Mouse (Mus musculus) neural tube, embryonic 13.5 days (tissue): ENCODE measurements at regions not wholly inside any gene's neighbourhood (a gene's known extent, or its start where the extent isn't known, plus 50 kb on each side); places are given as distances from the start of the nearest gene placed in this dataset.

Experiments
- ATAC-seq: fragments of 200-750 bp; cut with Nextera tagmentation; 2 replicates; pipeline ENCODE4 v1.8.0; 2017; ENCODE audit warnings: low read depth, mild to moderate bottlenecking, moderate TSS enrichment, moderate library complexity
- H3K27ac ChIP-seq: fragments of 300-500 bp; sonication (generic); replicated peaks from 2 replicates; pipeline ENCODE4 v1.5.1; 2015; ENCODE audit warnings: moderate library complexity, mild to moderate bottlenecking, inconsistent platforms
- H3K27me3 ChIP-seq: fragments of 300-500 bp; sonication (generic); 2 replicates; pipeline ENCODE4 v1.6.1; 2015; ENCODE audit warnings: mild to moderate bottlenecking, inconsistent platforms
- H3K36me3 ChIP-seq: fragments of 300-500 bp; sonication (generic); 2 replicates; pipeline ENCODE4 v1.6.1; 2015; ENCODE audit warnings: mild to moderate bottlenecking, inconsistent platforms
- H3K4me1 ChIP-seq: fragments of 300-500 bp; sonication (generic); replicated peaks from 2 replicates; pipeline ENCODE4 v1.6.1; 2015; ENCODE audit warnings: inconsistent platforms
- H3K4me2 ChIP-seq: fragments of 300-500 bp; sonication (generic); 2 replicates; pipeline ENCODE4 v1.6.1; 2015; ENCODE audit warnings: inconsistent platforms, mild to moderate bottlenecking, moderate library complexity
- H3K4me3 ChIP-seq: fragments of 300-500 bp; sonication (generic); 2 replicates; pipeline ENCODE4 v1.5.1; 2015; ENCODE audit warnings: mild to moderate bottlenecking, inconsistent platforms
- H3K9ac ChIP-seq: fragments of 300-500 bp; sonication (generic); 2 replicates; pipeline ENCODE4 v1.6.1; 2015; ENCODE audit warnings: moderate library complexity, mild to moderate bottlenecking, inconsistent platforms
- H3K9me3 ChIP-seq: fragments of 300-500 bp; sonication (generic); 2 replicates; pipeline ENCODE4 v1.6.1; 2016; ENCODE audit warnings: inconsistent platforms
- WGBS: fragments of 180-500 bp; shearing (Covaris S2); methylation state at CpG from one replicate; pipeline ENCODE4 v1.1.7; 2015; 5-methylcytosine and 5-hydroxymethylcytosine counted together

- 93% methylated on average over 2 of the region's 2 CpGs for WGBS
- Histone ChIP-seq H3K4me2 (no peak overlapping the region), H3K4me1 (no peaks in the 10 kb centered on the region)
These were observed 521.8 kb downstream of the Trib2 start for GRCm38 (mm10) chr12:15294898-15295297.

GRCm38 (mm10) chr12:15262165-15262564, 554.6 kb downstream of the Trib2 start:
- no peak overlapping the region for H3K27ac ChIP-seq
- H3K4me3 ChIP-seq = no peak overlapping the region
- no peaks in the 10 kb centered on the region for H3K36me3 ChIP-seq
- WGBS = 95% methylated on average over 1 of the region's 1 CpGs
- H3K4me2 ChIP-seq = no peak overlapping the region
- no peaks in the 10 kb centered on the region for H3K9me3 ChIP-seq
- no peak for ATAC-seq
- H3K27me3 ChIP-seq = no peaks in the 10 kb centered on the region
- H3K9ac ChIP-seq = no peak overlapping the region
- no peaks in the 10 kb centered on the region for H3K4me1 ChIP-seq

More at GRCm38 (mm10) chr12:15294898-15295297, 521.8 kb downstream of the Trib2 start:
- no peak overlapping the region for H3K4me3 ChIP-seq
- H3K9me3 ChIP-seq = no peaks in the 10 kb centered on the region
- ATAC-seq = no peak
- no peak overlapping the region for H3K9ac ChIP-seq
- no peaks in the 10 kb centered on the region for H3K36me3 ChIP-seq
- H3K27me3 ChIP-seq = no peaks in the 10 kb centered on the region
- no peak overlapping the region for H3K27ac ChIP-seq

GRCm38 (mm10) chr12:15261604-15262003, 555.1 kb downstream of the Trib2 start:
- H3K9ac ChIP-seq = no peak overlapping the region
- ATAC-seq = no peak
- no peak overlapping the region for H3K4me2 ChIP-seq
- H3K4me3 ChIP-seq = no peak overlapping the region
- WGBS = 88% methylated on average over 1 of the region's 1 CpGs
- no peaks in the 10 kb centered on the region for H3K27me3 ChIP-seq
- H3K27ac ChIP-seq = no peak overlapping the region
- no peaks in the 10 kb centered on the region for H3K9me3 ChIP-seq
- no peaks in the 10 kb centered on the region for H3K36me3 ChIP-seq
- H3K4me1 ChIP-seq = no peaks in the 10 kb centered on the region

GRCm38 (mm10) chr12:15260907-15261415, 555.8 kb downstream of the Trib2 start:
- H3K4me3 ChIP-seq = no peak overlapping the region
- H3K4me1 ChIP-seq = no peaks in the 10 kb centered on the region
- WGBS = 77% methylated on average over 2 of the region's 2 CpGs
- no peak overlapping the region for H3K9ac ChIP-seq
- no peak for ATAC-seq
- no peaks in the 10 kb centered on the region for H3K9me3 ChIP-seq
- H3K27me3 ChIP-seq = no peaks in the 10 kb centered on the region
- no peak overlapping the region for H3K27ac ChIP-seq
- no peaks in the 10 kb centered on the region for H3K36me3 ChIP-seq
- no peak overlapping the region for H3K4me2 ChIP-seq

- 28% methylated on average over 4 of the region's 4 CpGs for WGBS
- Histone ChIP-seq H3K4me1 (no peaks in the 10 kb centered on the region), H3K36me3 (no peaks in the 10 kb centered on the region), H3K27ac (no peak overlapping the region), H3K27me3 (no peaks in the 10 kb centered on the region), H3K9ac (no peak overlapping the region), H3K4me2 (no peak overlapping the region), H3K9me3 (no peaks in the 10 kb centered on the region), H3K4me3 (no peak overlapping the region)
- no peak for ATAC-seq
These were observed 571.8 kb downstream of the Trib2 start for GRCm38 (mm10) chr12:15244966-15245365.

DNA sequence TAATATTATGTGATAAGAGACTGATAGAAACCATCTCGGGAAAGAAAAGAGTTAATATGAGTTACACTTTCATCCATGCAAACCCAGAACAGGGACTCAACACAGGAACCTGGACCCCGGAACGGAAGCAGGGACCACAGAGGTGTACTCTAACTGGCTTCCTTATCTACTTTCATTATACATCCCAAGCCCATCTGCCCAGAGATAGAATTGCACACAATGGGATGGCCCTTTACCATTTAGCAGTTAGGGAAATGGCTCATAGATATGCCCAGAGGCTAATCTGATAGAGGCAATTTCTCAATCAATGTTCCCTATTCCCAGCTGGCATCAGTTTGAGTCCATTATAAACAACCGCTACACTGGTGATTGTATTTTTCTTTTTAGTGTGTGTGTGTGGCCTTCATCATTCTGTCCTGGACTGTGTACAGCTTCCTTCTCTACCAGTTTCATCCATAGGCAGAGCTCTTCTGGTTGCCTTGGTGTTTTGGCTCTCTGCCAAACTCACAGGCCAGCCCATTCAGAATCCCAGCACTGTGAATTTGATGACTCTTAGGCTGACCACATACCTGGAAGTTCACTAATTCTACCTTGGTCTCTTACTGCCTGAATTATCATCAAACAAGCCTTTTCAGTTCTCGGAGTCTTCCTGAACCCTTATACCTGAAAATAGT, 594.1 kb downstream of the Trib2 start:
- H3K27me3 ChIP-seq = no peaks in the 10 kb centered on the region
- peaks cover 11% of the 10 kb centered on the region for H3K4me1 ChIP-seq
- peak; percentile 71; the same call in 1 of the 2 replicates for ATAC-seq
- 76% methylated on average over 5 of the region's 5 CpGs for WGBS
- no peak overlapping the region for H3K9ac ChIP-seq
- H3K4me3 ChIP-seq = no peak overlapping the region
- H3K36me3 ChIP-seq = no peaks in the 10 kb centered on the region
- H3K27ac ChIP-seq = no peak overlapping the region
- no peak overlapping the region for H3K4me2 ChIP-seq
- no peaks in the 10 kb centered on the region for H3K9me3 ChIP-seq

DNA sequence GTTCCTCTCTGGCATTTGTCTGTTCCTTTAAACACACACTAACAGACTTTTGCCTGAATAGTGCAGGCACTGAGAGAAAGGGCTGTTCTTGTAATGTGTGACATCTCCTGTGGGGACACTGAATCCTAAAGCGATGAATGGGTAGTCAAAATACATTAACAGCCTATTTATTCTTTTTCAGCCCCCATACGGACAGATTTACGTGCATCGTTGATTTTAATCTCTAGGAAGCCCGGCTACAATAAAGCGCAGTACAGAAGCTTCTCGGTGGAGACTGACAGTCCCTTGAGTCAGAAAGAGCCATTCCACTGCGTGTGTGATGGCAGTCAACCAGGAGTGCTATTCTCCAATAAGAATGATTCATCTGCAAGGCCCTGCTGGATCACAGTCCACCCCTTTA, 598.2 kb downstream of the Trib2 start:
- H3K9me3 ChIP-seq = no peaks in the 10 kb centered on the region
- H3K4me1 ChIP-seq = peaks cover 11% of the 10 kb centered on the region
- peak overlapping the region; percentile 41 for H3K4me2 ChIP-seq
- 0 out of 2 replicates have a peak overlapping the region, but pooled peaks have one; percentile 43 for H3K9ac ChIP-seq
- WGBS = 18% methylated on average over 8 of the region's 8 CpGs
- no peaks in the 10 kb centered on the region for H3K27me3 ChIP-seq
- H3K27ac ChIP-seq = peak overlapping the region; percentile 65
- 0 out of 2 replicates have a peak overlapping the region, but pooled peaks have one; percentile 11 for H3K4me3 ChIP-seq
- ATAC-seq = peak; percentile 74
- no peaks in the 10 kb centered on the region for H3K36me3 ChIP-seq

DNA sequence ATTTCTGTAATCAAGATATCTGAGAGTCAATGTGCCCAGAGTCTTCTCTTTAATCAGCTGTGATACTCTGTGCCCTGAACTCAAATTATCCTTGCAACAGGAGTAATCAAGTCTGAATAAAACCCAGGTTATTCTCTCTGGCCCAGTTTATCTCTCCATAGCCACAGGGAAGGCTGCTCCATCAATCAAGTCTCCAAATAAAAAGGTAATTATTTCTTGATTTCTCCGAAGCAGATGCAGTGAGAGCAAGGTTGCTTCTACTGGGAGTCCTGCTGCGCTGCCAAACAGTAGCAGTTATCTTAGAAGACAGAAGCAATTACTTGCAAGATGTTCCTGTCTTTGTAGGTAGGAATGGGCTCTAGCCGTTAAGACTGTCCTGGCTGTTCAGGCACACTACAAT, 600.5 kb downstream of the Trib2 start:
- Histone ChIP-seq H3K4me2 (no peak overlapping the region), H3K27ac (0 out of 2 replicates have a peak overlapping the region, but pooled peaks have one; percentile 23), H3K4me3 (no peak overlapping the region), H3K9me3 (no peaks in the 10 kb centered on the region), H3K36me3 (no peaks in the 10 kb centered on the region), H3K27me3 (no peaks in the 10 kb centered on the region), H3K9ac (no peak overlapping the region), H3K4me1 (peaks cover 5% of the 10 kb centered on the region)
- 34% methylated on average over 3 of the region's 3 CpGs for WGBS
- peak; percentile 13; the same call in 1 of the 2 replicates for ATAC-seq

DNA sequence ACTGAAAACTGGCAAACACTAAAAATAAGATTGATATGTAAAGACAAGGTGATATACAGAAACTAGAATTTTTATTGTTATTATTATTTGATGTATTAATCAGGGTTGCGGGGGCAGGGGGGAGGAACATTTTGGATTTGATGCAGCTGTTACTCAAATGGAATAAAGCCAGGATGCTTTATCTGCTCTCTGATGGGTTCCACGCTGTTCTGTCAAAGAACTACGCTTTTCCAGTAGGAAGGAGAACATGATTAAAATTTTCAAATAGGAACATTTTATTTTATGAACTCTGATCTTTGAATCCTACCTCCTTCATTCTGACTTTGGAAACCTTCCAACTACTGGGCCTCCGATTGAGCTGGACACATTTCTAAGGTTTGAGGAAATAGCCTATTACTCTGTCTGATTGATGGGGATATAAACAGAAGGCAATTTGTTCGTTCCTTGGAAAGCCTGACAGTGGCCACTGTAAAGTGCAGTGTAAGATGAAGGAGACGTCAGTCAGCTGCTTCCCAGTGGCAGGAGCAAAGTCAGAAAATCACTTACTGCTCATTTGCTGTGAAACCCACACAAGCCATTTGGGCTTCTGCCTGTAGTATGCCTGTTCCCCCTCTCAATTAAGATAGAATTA, 642.2 kb downstream of the Trib2 start:
- H3K9ac ChIP-seq = no peak overlapping the region
- no peaks in the 10 kb centered on the region for H3K36me3 ChIP-seq
- H3K9me3 ChIP-seq = no peaks in the 10 kb centered on the region
- peaks cover 5% of the 10 kb centered on the region; the same call in 1 of the 2 replicates for H3K4me1 ChIP-seq
- 43% methylated on average over 6 of the region's 6 CpGs for WGBS
- no peak overlapping the region for H3K4me3 ChIP-seq
- peak; percentile 43; the same call in 1 of the 2 replicates for ATAC-seq
- H3K27me3 ChIP-seq = no peaks in the 10 kb centered on the region
- no peak overlapping the region for H3K27ac ChIP-seq
- no peak overlapping the region for H3K4me2 ChIP-seq

DNA sequence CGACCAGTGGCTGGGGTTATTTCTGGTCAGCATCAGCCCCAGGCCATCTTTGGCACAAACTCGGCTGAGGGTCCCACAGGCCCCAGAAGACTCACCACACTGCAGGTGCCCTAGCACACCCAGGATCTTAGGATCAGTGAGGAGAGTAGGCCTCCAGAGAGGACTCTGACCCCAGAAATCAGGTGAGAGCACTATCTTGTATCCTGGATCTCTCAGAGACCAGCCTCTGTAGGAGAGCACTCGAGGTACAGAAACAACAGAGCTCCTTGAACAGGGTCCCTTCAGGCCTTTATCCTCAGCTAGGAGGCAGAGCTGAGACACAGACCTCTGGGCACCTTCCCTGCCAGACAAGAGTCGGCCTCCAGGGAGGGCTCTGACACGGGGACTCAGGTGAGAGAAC, 654.1 kb downstream of the Trib2 start:
- no peak overlapping the region for H3K9ac ChIP-seq
- 81% methylated on average over 5 of the region's 5 CpGs for WGBS

DNA sequence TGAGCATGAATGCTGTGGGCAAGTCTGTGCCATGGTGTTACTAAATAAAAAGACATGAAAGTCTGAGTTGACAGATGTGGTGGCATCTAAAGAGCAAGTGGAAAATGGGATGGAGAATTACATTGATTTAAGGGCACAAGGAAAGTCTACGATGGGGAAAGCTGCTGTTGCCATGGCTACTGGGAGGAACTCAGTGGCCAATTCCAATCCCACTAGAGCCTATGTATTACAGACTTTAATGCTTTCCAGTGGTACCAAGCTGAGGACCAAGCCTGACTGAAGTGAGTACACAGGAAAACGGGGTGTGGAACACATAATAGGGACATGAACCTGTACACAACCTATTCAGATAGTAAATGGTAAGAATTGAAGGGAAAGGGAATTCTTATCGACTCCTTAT, 654.9 kb downstream of the Trib2 start:
- ATAC-seq = no peak
- H3K9ac ChIP-seq = no peak overlapping the region

More for the DNA sequence above, 654.1 kb downstream of the Trib2 start:
- no peak overlapping the region for H3K27ac ChIP-seq
- H3K4me3 ChIP-seq = no peak overlapping the region
- H3K4me2 ChIP-seq = no peak overlapping the region
- no peaks in the 10 kb centered on the region for H3K4me1 ChIP-seq
- no peaks in the 10 kb centered on the region for H3K27me3 ChIP-seq
- H3K9me3 ChIP-seq = 0 out of 2 replicates have a peak, but pooled peaks cover 4% of the 10 kb centered on the region
- no peaks in the 10 kb centered on the region for H3K36me3 ChIP-seq
- no peak for ATAC-seq

GRCm38 (mm10) chr12:15160478-15160998, 656.2 kb downstream of the Trib2 start:
- Histone ChIP-seq H3K36me3 (no peaks in the 10 kb centered on the region), H3K4me3 (no peak overlapping the region), H3K4me2 (no peak overlapping the region), H3K27ac (no peak overlapping the region), H3K4me1 (no peaks in the 10 kb centered on the region), H3K27me3 (no peaks in the 10 kb centered on the region), H3K9ac (no peak overlapping the region), H3K9me3 (0 out of 2 replicates have a peak, but pooled peaks cover 4% of the 10 kb centered on the region)
- 88% methylated on average over 2 of the region's 2 CpGs for WGBS
- no peak for ATAC-seq

More for the DNA sequence above, 654.9 kb downstream of the Trib2 start:
- Histone ChIP-seq H3K36me3 (no peaks in the 10 kb centered on the region), H3K4me2 (no peak overlapping the region), H3K27me3 (no peaks in the 10 kb centered on the region), H3K27ac (no peak overlapping the region), H3K4me3 (no peak overlapping the region), H3K4me1 (no peaks in the 10 kb centered on the region), H3K9me3 (0 out of 2 replicates have a peak, but pooled peaks cover 4% of the 10 kb centered on the region)
- WGBS = 57% methylated on average over 3 of the region's 3 CpGs
